Mouse (Mus musculus): ENCODE measurements around the gene Plekha4. TPM values are rescaled to one million over a fixed set of nuclear protein-coding genes. Genes with fewer than 3 reads are reported as not detected.

Gene Plekha4
- polyA plus RNA-seq, 1 experiment from 2014 or later, result 1.4 TPM

DNA sequence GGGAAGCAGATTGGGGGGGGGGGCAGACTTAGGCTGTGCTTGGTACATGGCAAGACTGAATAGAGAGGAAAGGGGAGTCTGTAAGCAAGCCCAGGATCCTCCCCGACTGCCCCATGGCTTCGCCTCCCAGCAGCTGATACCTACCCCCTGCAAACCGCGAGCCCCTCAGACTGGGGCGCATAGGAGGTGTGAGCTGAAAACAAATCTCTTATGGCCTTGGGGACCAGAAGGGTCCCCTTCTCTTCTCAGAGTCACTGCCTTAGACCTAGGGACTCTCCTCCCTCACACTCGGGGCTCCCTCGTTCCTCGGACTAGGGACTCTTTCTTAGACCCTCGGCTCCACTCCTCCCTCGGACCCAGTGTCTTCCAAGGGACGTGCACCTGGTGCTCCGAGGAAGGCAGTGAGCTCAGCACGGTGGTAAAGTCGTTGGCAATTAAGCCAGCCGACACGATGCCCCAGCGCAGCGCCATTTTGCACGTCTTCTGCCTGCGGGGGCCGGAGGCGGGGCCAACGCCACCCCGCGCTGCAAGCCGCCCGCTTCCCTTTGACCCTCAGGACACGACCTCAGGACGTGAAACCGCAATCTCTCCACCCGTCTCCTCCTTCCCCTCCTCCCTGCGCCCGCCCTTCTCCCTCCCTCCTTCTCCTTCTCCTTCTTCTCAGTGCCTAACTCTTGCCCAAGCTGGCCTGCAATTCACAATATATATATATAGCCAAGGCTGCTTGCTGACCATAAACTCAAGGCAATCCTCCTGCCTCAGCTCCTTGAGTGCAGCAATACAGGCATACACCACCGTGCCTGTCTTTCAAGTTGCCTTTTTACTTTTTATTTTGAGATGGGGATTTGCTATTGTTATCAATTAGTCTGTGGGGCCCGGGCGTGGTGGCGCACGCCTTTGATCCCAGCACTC is 37.6 kb upstream of the Plekha4 start, which contains the start of gene Dhdh:
Dhdh (minus strand) TSS at position 513 of the 912 bp plus-strand sequence.
- ATAC-seq (ENCODE audit: insufficient number of reproducible peaks, insufficient read depth, low FRiP score, low TSS enrichment, low read depth), result peak; percentile 38
- Histone ChIP-seq H3K9ac (replicated peaks) (peak within 1 kb of the TSS; percentile 61), H3K4me2 (peak within 1 kb of the TSS; percentile 73), H3K4me3 (replicated peaks) (peak within 1 kb of the TSS; percentile 44), H3K27me3 (no peaks in the 10 kb centered on the region), H3K36me3 (peaks cover 17% of the 10 kb centered on the region), H3K27ac (peak within 1 kb of the TSS; percentile 74), H3K9me3 (no peaks in the 10 kb centered on the region), H3K4me1 (replicated peaks) (peaks cover 27% of the 10 kb centered on the region)
- 10% methylated on average over 38 of the region's 38 CpGs for WGBS

GRCm38 (mm10) chr7:45489578-45489977 is 36.6 kb upstream of the Plekha4 start:
- no peak overlapping the region for H3K9ac ChIP-seq (replicated peaks)
- no peak overlapping the region for H3K4me3 ChIP-seq (replicated peaks)
- 74% methylated on average over 7 of the region's 7 CpGs for WGBS
- H3K4me2 ChIP-seq, result no peak overlapping the region
- H3K4me1 ChIP-seq (replicated peaks), result peaks cover 27% of the 10 kb centered on the region
- H3K27me3 ChIP-seq, result no peaks in the 10 kb centered on the region
- ATAC-seq (ENCODE audit: insufficient number of reproducible peaks, insufficient read depth, low FRiP score, low TSS enrichment, low read depth), result no peak
- no peak overlapping the region for H3K27ac ChIP-seq
- peaks cover 27% of the 10 kb centered on the region for H3K36me3 ChIP-seq
- no peaks in the 10 kb centered on the region for H3K9me3 ChIP-seq

- H3K4me2 ChIP-seq, result peak overlapping the region; percentile 6
- WGBS, result 21% methylated on average over 9 of the region's 9 CpGs
- 0 out of 2 replicates have a peak overlapping the region, but pooled peaks have one; percentile 0 for H3K27ac ChIP-seq
- no peaks in the 10 kb centered on the region for H3K27me3 ChIP-seq
- peaks cover 27% of the 10 kb centered on the region for H3K4me1 ChIP-seq (replicated peaks)
- H3K4me3 ChIP-seq (replicated peaks), result no peak overlapping the region
- no peaks in the 10 kb centered on the region for H3K9me3 ChIP-seq
- ATAC-seq (ENCODE audit: insufficient number of reproducible peaks, insufficient read depth, low FRiP score, low TSS enrichment, low read depth), result no peak
- peaks cover 40% of the 10 kb centered on the region for H3K36me3 ChIP-seq
- H3K9ac ChIP-seq (replicated peaks), result no peak overlapping the region
Observed at GRCm38 (mm10) chr7:45490822-45491221, 35.3 kb upstream of the Plekha4 start.

- peaks cover 44% of the 10 kb centered on the region for H3K36me3 ChIP-seq
- H3K4me3 ChIP-seq (replicated peaks), result no peak overlapping the region
- 20% methylated on average over 3 of the region's 3 CpGs for WGBS
- peak overlapping the region; percentile 6 for H3K4me2 ChIP-seq
- peaks cover 27% of the 10 kb centered on the region for H3K4me1 ChIP-seq (replicated peaks)
- no peak for ATAC-seq (ENCODE audit: insufficient number of reproducible peaks, insufficient read depth, low FRiP score, low TSS enrichment, low read depth)
- H3K9ac ChIP-seq (replicated peaks), result no peak overlapping the region
- H3K9me3 ChIP-seq, result no peaks in the 10 kb centered on the region
- H3K27ac ChIP-seq, result 0 out of 2 replicates have a peak overlapping the region, but pooled peaks have one; percentile 0
- no peaks in the 10 kb centered on the region for H3K27me3 ChIP-seq
Observed at GRCm38 (mm10) chr7:45491264-45491663, 34.9 kb upstream of the Plekha4 start.

- no peak overlapping the region for H3K9ac ChIP-seq (replicated peaks)
- H3K4me1 ChIP-seq (replicated peaks), result peaks cover 26% of the 10 kb centered on the region
- H3K27ac ChIP-seq, result no peak overlapping the region
- H3K4me3 ChIP-seq (replicated peaks), result no peak overlapping the region
- no peaks in the 10 kb centered on the region for H3K9me3 ChIP-seq
- WGBS, result 95% methylated on average over 8 of the region's 8 CpGs
- H3K4me2 ChIP-seq, result no peak overlapping the region
- H3K36me3 ChIP-seq, result peaks cover 54% of the 10 kb centered on the region
- ATAC-seq (ENCODE audit: insufficient number of reproducible peaks, insufficient read depth, low FRiP score, low TSS enrichment, low read depth), result no peak
- no peaks in the 10 kb centered on the region for H3K27me3 ChIP-seq
Observed at GRCm38 (mm10) chr7:45492225-45492844, 33.8 kb upstream of the Plekha4 start.

DNA sequence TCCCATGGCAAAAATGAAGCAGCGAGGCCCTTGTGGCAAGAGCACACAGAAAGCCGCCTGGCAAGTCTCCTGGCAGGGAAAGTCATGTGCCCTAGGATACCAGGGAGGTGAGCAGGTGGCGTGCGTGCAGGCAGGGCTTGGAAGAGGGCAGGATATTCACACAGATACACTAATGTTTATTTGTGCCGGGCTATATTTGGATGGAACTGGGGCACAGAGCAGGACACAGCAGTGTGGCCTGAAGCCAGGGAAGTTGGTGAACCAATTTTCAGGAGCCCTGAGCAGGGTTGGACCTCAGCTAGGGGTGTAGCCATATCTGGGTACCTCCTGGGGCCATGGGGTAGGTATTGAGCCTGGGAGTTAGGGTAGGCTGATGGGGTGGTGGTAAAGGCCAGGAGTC is 33.2 kb upstream of the Plekha4 start:
- Histone ChIP-seq H3K4me2 (no peak overlapping the region), H3K27me3 (no peaks in the 10 kb centered on the region), H3K36me3 (peaks cover 60% of the 10 kb centered on the region), H3K4me1 (replicated peaks) (peaks cover 20% of the 10 kb centered on the region), H3K9ac (replicated peaks) (no peak overlapping the region), H3K4me3 (replicated peaks) (no peak overlapping the region), H3K27ac (no peak overlapping the region), H3K9me3 (no peaks in the 10 kb centered on the region)
- WGBS, result 98% methylated on average over 5 of the region's 5 CpGs
- no peak for ATAC-seq (ENCODE audit: insufficient number of reproducible peaks, insufficient read depth, low FRiP score, low TSS enrichment, low read depth)

DNA sequence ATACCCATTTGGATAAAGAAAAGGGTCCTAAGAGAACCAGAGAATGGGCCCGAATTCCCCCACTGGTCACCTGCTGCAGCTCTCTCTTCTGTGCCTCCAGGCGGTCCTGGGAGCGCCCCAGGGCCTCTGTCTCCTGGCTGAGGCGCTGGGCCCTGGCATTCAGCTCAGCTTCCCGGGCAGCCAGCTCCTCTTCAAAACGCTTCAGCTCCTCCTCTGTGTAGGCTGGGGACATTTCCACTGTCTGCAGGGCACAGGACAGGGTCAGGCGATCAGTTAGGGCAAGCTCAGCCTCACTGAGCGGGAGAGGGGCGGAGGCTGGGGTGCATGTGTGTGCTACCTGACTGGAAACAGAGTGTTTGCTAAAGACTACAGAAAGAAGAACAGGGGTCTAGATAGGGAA is 31.6 kb upstream of the Plekha4 start:
- WGBS, result 88% methylated on average over 9 of the region's 9 CpGs
- no peaks in the 10 kb centered on the region for H3K9me3 ChIP-seq
- H3K4me1 ChIP-seq (replicated peaks), result peaks cover 9% of the 10 kb centered on the region
- no peaks in the 10 kb centered on the region for H3K27me3 ChIP-seq
- ATAC-seq (ENCODE audit: insufficient number of reproducible peaks, insufficient read depth, low FRiP score, low TSS enrichment, low read depth), result no peak
- no peak overlapping the region for H3K9ac ChIP-seq (replicated peaks)
- H3K4me3 ChIP-seq (replicated peaks), result no peak overlapping the region
- H3K27ac ChIP-seq, result no peak overlapping the region
- peaks cover 76% of the 10 kb centered on the region for H3K36me3 ChIP-seq
- H3K4me2 ChIP-seq, result no peak overlapping the region

- ATAC-seq (ENCODE audit: insufficient number of reproducible peaks, insufficient read depth, low FRiP score, low TSS enrichment, low read depth), result no peak
- H3K9ac ChIP-seq (replicated peaks), result no peak overlapping the region
- H3K4me3 ChIP-seq (replicated peaks), result no peak overlapping the region
- WGBS, result 99% methylated on average over 6 of the region's 6 CpGs
- H3K27me3 ChIP-seq, result no peaks in the 10 kb centered on the region
- H3K9me3 ChIP-seq, result no peaks in the 10 kb centered on the region
- H3K27ac ChIP-seq, result no peak overlapping the region
- no peaks in the 10 kb centered on the region for H3K4me1 ChIP-seq (replicated peaks)
- H3K36me3 ChIP-seq, result peaks cover 99% of the 10 kb centered on the region
- H3K4me2 ChIP-seq, result no peak overlapping the region
Observed at GRCm38 (mm10) chr7:45498427-45498826, 27.7 kb upstream of the Plekha4 start.

- Histone ChIP-seq H3K4me2 (no peak overlapping the region), H3K9me3 (no peaks in the 10 kb centered on the region), H3K27me3 (no peaks in the 10 kb centered on the region), H3K9ac (replicated peaks) (no peak overlapping the region), H3K4me1 (replicated peaks) (peaks cover 17% of the 10 kb centered on the region), H3K36me3 (peaks cover 55% of the 10 kb centered on the region), H3K4me3 (replicated peaks) (no peak overlapping the region), H3K27ac (no peak overlapping the region)
- 86% methylated on average over 6 of the region's 6 CpGs for WGBS
- ATAC-seq (ENCODE audit: insufficient number of reproducible peaks, insufficient read depth, low FRiP score, low TSS enrichment, low read depth), result no peak
Observed at GRCm38 (mm10) chr7:45507583-45507982, 18.5 kb upstream of the Plekha4 start.

DNA sequence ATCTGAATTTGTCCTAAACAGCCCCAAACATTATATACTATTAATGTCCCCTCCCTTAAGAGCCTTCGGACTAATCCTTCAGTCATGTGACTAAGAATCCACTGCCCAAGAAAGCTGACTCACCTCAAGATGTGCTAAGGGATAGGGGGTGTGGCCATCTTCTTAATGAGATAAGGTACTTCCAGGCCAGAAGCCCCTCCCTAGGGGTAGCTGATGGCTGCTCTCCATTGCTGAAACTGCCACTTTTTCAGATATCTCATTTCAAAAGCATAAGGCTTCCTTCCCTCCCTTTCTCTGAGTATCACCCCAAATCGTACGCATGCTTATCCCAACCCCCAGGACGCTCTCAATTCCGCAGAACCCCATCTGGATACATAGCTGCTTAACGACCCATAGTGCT is 17.6 kb upstream of the Plekha4 start:
- Histone ChIP-seq H3K27ac (no peak overlapping the region), H3K9me3 (no peaks in the 10 kb centered on the region), H3K36me3 (peaks cover 45% of the 10 kb centered on the region), H3K4me3 (replicated peaks) (peak overlapping the region; percentile 72), H3K9ac (replicated peaks) (peak overlapping the region; percentile 84; the same call in 1 of the 2 replicates), H3K4me1 (replicated peaks) (peaks cover 17% of the 10 kb centered on the region), H3K4me2 (peak overlapping the region; percentile 99), H3K27me3 (no peaks in the 10 kb centered on the region)
- ATAC-seq (ENCODE audit: insufficient number of reproducible peaks, insufficient read depth, low FRiP score, low TSS enrichment, low read depth), result no peak
- WGBS, result 80% methylated on average over 6 of the region's 6 CpGs

DNA sequence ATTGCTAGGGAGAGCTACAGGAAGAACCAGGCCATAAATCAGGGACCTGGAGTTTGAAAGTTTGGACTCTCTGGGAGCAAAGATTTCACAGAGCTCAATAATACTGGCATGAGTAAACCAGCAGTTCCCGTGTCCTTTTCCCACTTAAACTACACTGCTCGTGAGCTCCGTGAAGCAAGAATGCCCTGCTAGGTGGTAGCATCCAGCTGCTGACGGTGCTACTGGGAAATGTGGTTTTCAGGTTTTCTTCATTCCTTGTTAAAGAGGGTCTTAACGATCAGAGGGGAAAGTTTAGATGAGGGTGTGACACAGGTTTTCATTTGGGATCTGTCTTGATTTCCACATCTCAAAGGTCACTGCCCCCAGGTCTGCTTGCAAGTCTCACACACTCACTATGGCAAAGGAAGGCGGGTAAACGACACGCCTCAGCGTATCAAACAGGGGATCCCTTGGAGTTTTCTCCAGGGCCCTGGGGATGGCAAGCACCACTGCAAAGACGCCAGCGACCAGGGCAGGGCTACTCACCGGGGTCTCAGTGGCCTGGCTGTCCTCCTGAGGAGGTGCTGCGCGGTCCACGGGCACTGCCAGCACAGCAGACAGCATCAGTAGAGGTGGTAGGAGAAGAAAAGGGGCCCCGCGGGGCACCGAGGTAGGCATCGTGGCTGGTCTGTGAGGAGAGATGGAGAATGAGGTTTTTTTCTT is 16.8 kb upstream of the Plekha4 start:
- Histone ChIP-seq H3K9me3 (no peaks in the 10 kb centered on the region), H3K4me2 (peak overlapping the region; percentile 99), H3K36me3 (peaks cover 38% of the 10 kb centered on the region), H3K4me1 (replicated peaks) (peaks cover 17% of the 10 kb centered on the region), H3K27me3 (no peaks in the 10 kb centered on the region), H3K27ac (peak overlapping the region; percentile 92; the same call in 1 of the 2 replicates), H3K9ac (replicated peaks) (peak overlapping the region; percentile 84), H3K4me3 (replicated peaks) (peak overlapping the region; percentile 72)
- peak; percentile 17; the same call in 1 of the 2 replicates for ATAC-seq (ENCODE audit: insufficient number of reproducible peaks, insufficient read depth, low FRiP score, low TSS enrichment, low read depth)
- WGBS, result 33% methylated on average over 19 of the region's 19 CpGs
